Mouse (Mus musculus): ENCODE measurements around the gene Bcan. TPM values are rescaled to one million over a fixed set of nuclear protein-coding genes. Genes with fewer than 3 reads are reported as not detected.
A peak's percentile ranks its signal among the peaks of the same experiment; 100 is the strongest.

The Bcan gene
- polyA plus RNA-seq, 1 experiment from 2014 or later = 0.08 TPM

- TF ChIP-seq EP300 (optimal IDR thresholded peaks at IDR 0.05) (no peak), CTCF (IDR thresholded peaks at IDR 0.05; ENCODE audit: low read depth) (peak; percentile 85)
- Histone ChIP-seq H3K27me3 (ENCODE audit: control insufficient read depth, insufficient read depth, low read length) (no peaks in the 10 kb centered on the region), H3K36me3 (ENCODE audit: control insufficient read depth, insufficient read depth, low read length) (no peaks in the 10 kb centered on the region), H3K4me2 (replicated peaks; ENCODE audit: low read depth) (peak overlapping the region; percentile 76), H3K4me3 (ENCODE audit: low read depth, low read length) (peak overlapping the region; percentile 50), H3K9me3 (ENCODE audit: control insufficient read depth, low read length) (no peaks in the 10 kb centered on the region), H3K27ac (replicated peaks) (peak overlapping the region; percentile 69; the same call in 1 of the 2 replicates), H3K9ac (ENCODE audit: low read length) (peak overlapping the region; percentile 52; the same call in 1 of the 2 replicates), H3K4me1 (replicated peaks; ENCODE audit: control insufficient read depth, insufficient read depth) (no peaks in the 10 kb centered on the region)
- DNase-seq (ENCODE audit: low spot score) = peak; percentile 58
- under 1% methylated on average over 21 of the region's 21 CpGs for WGBS
- ATAC-seq (ENCODE audit: low FRiP score, low TSS enrichment) = no peak
Observed at GRCm38 (mm10) chr3:87970184-87970938, 29.7 kb downstream of the Bcan start.

DNA sequence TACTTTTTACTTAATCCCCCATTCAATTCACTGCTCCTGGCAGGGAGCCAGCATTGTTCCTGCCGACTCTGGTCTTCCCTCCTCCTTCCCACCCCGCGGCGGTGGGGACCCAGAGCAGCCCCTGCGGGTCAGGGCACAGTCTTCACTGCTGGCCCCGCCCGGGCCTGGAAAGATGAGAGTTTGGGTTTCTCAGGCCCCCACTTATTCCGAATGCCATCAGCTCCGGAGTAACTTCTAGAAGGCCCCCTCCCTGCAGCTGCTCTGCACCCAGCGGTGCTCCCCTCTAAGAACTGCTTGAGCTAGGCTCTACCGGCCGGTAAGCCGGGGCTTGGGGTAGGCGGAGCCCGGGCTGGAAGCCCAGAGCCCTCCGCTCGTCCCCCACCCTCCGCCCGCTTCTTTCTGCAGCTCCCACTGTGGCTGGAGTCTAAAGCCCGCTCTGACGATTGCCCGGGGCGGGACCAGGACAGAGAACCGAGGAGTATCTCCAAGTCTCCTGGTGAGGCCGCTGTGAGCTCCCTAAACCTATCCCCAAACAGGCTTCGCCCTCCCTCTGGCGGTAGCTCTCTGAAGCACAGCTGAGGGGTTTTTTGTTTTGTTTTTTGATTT lies 39.3 kb downstream of the Bcan start:
- Histone ChIP-seq H3K4me2 (replicated peaks; ENCODE audit: low read depth) (peak overlapping the region; percentile 87), H3K27ac (replicated peaks) (peak overlapping the region; percentile 89), H3K9ac (ENCODE audit: low read length) (peak overlapping the region; percentile 72), H3K4me3 (ENCODE audit: low read depth, low read length) (peak overlapping the region; percentile 48), H3K27me3 (ENCODE audit: control insufficient read depth, insufficient read depth, low read length) (no peaks in the 10 kb centered on the region), H3K9me3 (ENCODE audit: control insufficient read depth, low read length) (no peaks in the 10 kb centered on the region), H3K4me1 (replicated peaks; ENCODE audit: control insufficient read depth, insufficient read depth) (peaks cover 5% of the 10 kb centered on the region), H3K36me3 (ENCODE audit: control insufficient read depth, insufficient read depth, low read length) (no peaks in the 10 kb centered on the region)
- peak; percentile 97 for ATAC-seq (ENCODE audit: low FRiP score, low TSS enrichment)
- under 1% methylated on average over 27 of the region's 27 CpGs for WGBS
- DNase-seq (ENCODE audit: low spot score) = peak; percentile 91
- peak; percentile 98 for TF ChIP-seq CTCF (IDR thresholded peaks at IDR 0.05; ENCODE audit: low read depth)
- TF ChIP-seq EP300 (optimal IDR thresholded peaks at IDR 0.05) = no peak

DNA sequence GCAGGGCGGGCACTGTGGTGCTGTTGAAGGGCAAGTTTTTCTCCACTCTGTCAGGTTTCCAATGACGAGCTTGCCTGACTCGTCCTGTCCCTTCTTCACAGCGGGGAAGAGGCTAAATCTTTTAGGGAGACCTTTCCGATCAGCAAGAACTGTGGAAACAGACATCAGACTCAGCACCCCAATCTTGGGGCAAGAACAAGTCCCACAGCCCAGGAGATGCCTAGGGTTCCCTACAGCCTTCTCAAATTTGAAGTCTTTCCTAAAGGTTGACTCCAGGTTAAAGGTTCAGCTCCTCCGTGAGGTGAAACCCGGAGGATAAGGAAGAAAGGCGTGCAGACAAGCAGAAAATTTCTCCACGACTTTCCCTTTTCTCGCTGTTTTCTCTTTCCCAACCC lies 39.8 kb downstream of the Bcan start:
- 8% methylated on average over 10 of the region's 10 CpGs for WGBS
- Histone ChIP-seq H3K27ac (replicated peaks) (peak overlapping the region; percentile 89), H3K4me2 (replicated peaks; ENCODE audit: low read depth) (peak overlapping the region; percentile 87)

DNA sequence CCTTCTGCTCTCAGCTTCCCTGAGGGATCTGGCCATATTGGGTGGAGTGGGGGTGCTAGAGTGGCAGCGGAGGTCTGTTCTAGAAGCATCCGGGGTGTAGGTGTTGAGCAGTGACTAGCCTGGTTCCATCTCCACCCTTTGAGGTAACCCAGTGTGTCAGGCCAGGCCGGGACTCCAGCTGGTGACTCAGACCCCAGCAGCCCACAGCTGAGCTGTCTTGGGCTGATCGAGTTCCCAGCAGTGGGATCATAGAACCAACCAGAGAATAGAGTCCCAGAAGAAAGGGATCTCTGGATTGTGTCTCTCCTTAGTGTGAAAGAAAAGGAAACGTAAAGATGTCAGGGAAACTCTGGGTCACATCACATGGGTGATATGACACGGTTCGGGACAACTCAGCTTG lies 40.7 kb downstream of the Bcan start:
- H3K9me3 ChIP-seq (ENCODE audit: control insufficient read depth, low read length) = no peaks in the 10 kb centered on the region
- H3K4me2 ChIP-seq (replicated peaks; ENCODE audit: low read depth) = no peak overlapping the region

More for the DNA sequence above, 39.8 kb downstream of the Bcan start:
- DNase-seq (ENCODE audit: low spot score) (no peak), ATAC-seq (ENCODE audit: low FRiP score, low TSS enrichment) (no peak)
- H3K9ac ChIP-seq (ENCODE audit: low read length) = peak overlapping the region; percentile 72
- no peaks in the 10 kb centered on the region for H3K36me3 ChIP-seq (ENCODE audit: control insufficient read depth, insufficient read depth, low read length)
- H3K9me3 ChIP-seq (ENCODE audit: control insufficient read depth, low read length) = no peaks in the 10 kb centered on the region
- H3K4me1 ChIP-seq (replicated peaks; ENCODE audit: control insufficient read depth, insufficient read depth) = peaks cover 5% of the 10 kb centered on the region
- no peaks in the 10 kb centered on the region for H3K27me3 ChIP-seq (ENCODE audit: control insufficient read depth, insufficient read depth, low read length)
- TF ChIP-seq CTCF (IDR thresholded peaks at IDR 0.05; ENCODE audit: low read depth) = no peak
- no peak for TF ChIP-seq EP300 (optimal IDR thresholded peaks at IDR 0.05)
- peak overlapping the region; percentile 48 for H3K4me3 ChIP-seq (ENCODE audit: low read depth, low read length)

GRCm38 (mm10) chr3:87958967-87959366 lies 41.1 kb downstream of the Bcan start:
- 11% methylated on average over 1 of the region's 1 CpGs for WGBS
- Histone ChIP-seq H3K4me3 (ENCODE audit: low read depth, low read length) (no peak overlapping the region), H3K9me3 (ENCODE audit: control insufficient read depth, low read length) (no peaks in the 10 kb centered on the region), H3K4me2 (replicated peaks; ENCODE audit: low read depth) (no peak overlapping the region), H3K4me1 (replicated peaks; ENCODE audit: control insufficient read depth, insufficient read depth) (peaks cover 5% of the 10 kb centered on the region), H3K9ac (ENCODE audit: low read length) (no peak overlapping the region), H3K27me3 (ENCODE audit: control insufficient read depth, insufficient read depth, low read length) (no peaks in the 10 kb centered on the region), H3K36me3 (ENCODE audit: control insufficient read depth, insufficient read depth, low read length) (no peaks in the 10 kb centered on the region), H3K27ac (replicated peaks) (0 out of 2 replicates have a peak overlapping the region, but pooled peaks have one; percentile 9)
- DNase-seq (ENCODE audit: low spot score) = no peak
- TF ChIP-seq EP300 (optimal IDR thresholded peaks at IDR 0.05) (no peak), CTCF (IDR thresholded peaks at IDR 0.05; ENCODE audit: low read depth) (no peak)
- no peak for ATAC-seq (ENCODE audit: low FRiP score, low TSS enrichment)

More for the DNA sequence above, 40.7 kb downstream of the Bcan start:
- Histone ChIP-seq H3K4me1 (replicated peaks; ENCODE audit: control insufficient read depth, insufficient read depth) (peaks cover 5% of the 10 kb centered on the region), H3K9ac (ENCODE audit: low read length) (no peak overlapping the region), H3K4me3 (ENCODE audit: low read depth, low read length) (no peak overlapping the region), H3K36me3 (ENCODE audit: control insufficient read depth, insufficient read depth, low read length) (no peaks in the 10 kb centered on the region), H3K27ac (replicated peaks) (0 out of 2 replicates have a peak overlapping the region, but pooled peaks have one; percentile 89), H3K27me3 (ENCODE audit: control insufficient read depth, insufficient read depth, low read length) (no peaks in the 10 kb centered on the region)
- ATAC-seq (ENCODE audit: low FRiP score, low TSS enrichment) = no peak
- DNase-seq (ENCODE audit: low spot score) = no peak
- WGBS = 61% methylated on average over 7 of the region's 7 CpGs
- TF ChIP-seq CTCF (IDR thresholded peaks at IDR 0.05; ENCODE audit: low read depth) (no peak), EP300 (optimal IDR thresholded peaks at IDR 0.05) (no peak)

- no peaks in the 10 kb centered on the region for H3K36me3 ChIP-seq (ENCODE audit: control insufficient read depth, insufficient read depth, low read length)
- no peak overlapping the region for H3K9ac ChIP-seq (ENCODE audit: low read length)
- no peak for ATAC-seq (ENCODE audit: low FRiP score, low TSS enrichment)
- H3K4me2 ChIP-seq (replicated peaks; ENCODE audit: low read depth) = no peak overlapping the region
- no peaks in the 10 kb centered on the region for H3K27me3 ChIP-seq (ENCODE audit: control insufficient read depth, insufficient read depth, low read length)
- DNase-seq (ENCODE audit: low spot score) = no peak
- H3K27ac ChIP-seq (replicated peaks) = peak overlapping the region; percentile 53
- 39% methylated on average over 4 of the region's 4 CpGs for WGBS
- peaks cover 5% of the 10 kb centered on the region for H3K4me1 ChIP-seq (replicated peaks; ENCODE audit: control insufficient read depth, insufficient read depth)
- TF ChIP-seq EP300 (optimal IDR thresholded peaks at IDR 0.05) (no peak), CTCF (IDR thresholded peaks at IDR 0.05; ENCODE audit: low read depth) (no peak)
- no peaks in the 10 kb centered on the region for H3K9me3 ChIP-seq (ENCODE audit: control insufficient read depth, low read length)
- no peak overlapping the region for H3K4me3 ChIP-seq (ENCODE audit: low read depth, low read length)
Observed at GRCm38 (mm10) chr3:87958476-87958875, 41.6 kb downstream of the Bcan start.
